Mouse (Mus musculus) hematopoietic stem cell, adult 5-6 weeks (primary cell): Measurements from ENCODE around the gene Vmn1r85. TPM values are rescaled to one million over a fixed set of nuclear protein-coding genes. Genes with fewer than 3 reads are reported as not detected.

Source experiments
- ATAC-seq, 2 experiments: fragments of 125-278 bp in 1 of 2; replicated peaks in 1 of 2; 2 replicates each; pipeline ENCODE4 v1.8.0; 2016 to 2017; ENCODE audit warnings: inconsistent platforms in 2 of 2, mild to moderate bottlenecking in 2 of 2, moderate number of reproducible peaks in 2 of 2, low read depth in 1 of 2, moderate TSS enrichment in 1 of 2; ENCODE audit not compliant: low FRiP score in 2 of 2, poor library complexity in 2 of 2, severe bottlenecking in 2 of 2, insufficient read depth in 1 of 2, low TSS enrichment in 1 of 2
- total RNA-seq: library from RNA; stranded (forward); fragments of 172-1452, 232-1000 nt; gene quantifications from 2 replicates; pipeline ENCODE4 v1.2.3, GENCODE M21; 2017

The Vmn1r85 gene
- not detected in 2 replicates for total RNA-seq

DNA sequence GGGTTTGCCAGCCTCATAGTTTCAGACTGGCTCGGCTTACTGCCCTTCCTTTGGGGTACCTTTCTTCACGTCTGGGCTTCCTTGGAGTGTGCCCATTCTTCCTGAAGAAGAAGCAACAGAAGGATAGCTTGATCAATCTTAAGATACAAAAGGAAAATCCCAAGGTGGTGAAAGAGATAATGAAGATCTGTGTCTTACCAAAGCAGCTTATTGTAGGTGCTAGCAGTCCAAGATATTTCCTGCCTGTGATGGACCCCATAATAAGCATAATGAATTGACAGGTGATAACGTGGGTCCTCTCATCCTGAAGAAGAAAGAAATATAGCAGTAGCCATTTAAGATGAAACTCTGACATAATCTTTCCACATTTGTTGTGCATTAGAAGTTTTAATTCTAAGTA lies at the start of gene Vmn1r85:
TSS of gene Vmn1r85 (minus strand) at position 101 of the 400 bp plus-strand sequence.
- ATAC-seq = no peak

DNA sequence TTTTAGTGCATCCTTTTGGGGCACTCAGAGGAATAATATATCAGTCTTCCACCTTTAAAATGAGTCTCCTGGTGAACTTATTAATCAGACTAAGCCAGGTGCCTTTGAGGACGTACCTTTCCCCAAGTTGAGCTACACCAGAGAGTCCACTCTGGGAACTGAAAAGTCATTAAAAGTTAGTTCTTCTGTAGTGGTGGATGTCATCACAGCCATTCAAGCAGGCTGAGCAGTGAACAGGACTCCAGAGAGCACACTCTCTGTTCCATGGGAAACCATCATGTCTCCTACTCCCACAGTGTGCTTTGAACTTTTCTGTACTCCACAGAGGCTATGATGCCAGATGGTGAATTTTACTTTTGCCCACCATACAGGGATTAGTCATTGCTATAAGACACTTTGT lies 45.1 kb upstream of the Vmn1r85 start, which contains the start of gene Vmn1r87:
TSS of gene Vmn1r87 (minus strand) at position 101 of the 400 bp plus-strand sequence.
- no peak for ATAC-seq

DNA sequence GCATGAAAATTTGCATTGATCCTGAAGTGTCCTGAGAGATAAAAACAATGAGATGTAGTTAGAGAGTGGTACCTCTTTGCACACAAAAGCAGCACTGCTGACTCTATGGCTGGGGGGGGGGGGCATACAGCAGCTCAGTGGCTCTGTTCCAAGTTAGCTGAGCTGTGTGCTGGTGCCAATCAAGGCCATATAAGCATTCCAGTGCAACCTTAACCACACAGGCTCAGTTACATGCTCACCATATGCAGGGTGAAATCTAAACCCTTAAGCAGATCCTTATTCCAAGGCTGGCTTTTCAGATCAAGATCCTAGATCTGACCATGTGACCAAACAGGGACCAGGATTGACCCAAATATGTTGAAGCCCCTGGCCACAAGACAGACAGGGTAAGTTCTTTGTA lies 42.4 kb upstream of the Vmn1r85 start:
- ATAC-seq = no peak

DNA sequence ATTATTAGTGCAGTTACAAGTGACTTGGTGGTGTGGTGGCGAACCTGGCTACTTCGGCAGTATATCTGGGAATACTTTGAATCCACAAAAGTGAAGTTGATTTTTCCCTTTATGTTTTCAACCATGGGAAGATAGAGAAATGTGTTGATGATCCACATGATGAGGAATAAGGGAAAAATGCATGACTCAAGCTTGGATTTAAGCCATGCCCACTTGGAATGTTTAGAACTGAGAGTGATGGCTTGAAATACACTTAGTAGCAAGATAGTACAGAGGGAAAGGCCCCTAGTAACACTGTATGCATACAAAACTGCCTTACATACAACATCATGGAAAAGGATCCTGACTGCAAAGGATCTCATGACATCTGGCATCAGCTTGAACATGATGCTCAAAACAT lies 36.9 kb upstream of the Vmn1r85 start:
- ATAC-seq = no peak

DNA sequence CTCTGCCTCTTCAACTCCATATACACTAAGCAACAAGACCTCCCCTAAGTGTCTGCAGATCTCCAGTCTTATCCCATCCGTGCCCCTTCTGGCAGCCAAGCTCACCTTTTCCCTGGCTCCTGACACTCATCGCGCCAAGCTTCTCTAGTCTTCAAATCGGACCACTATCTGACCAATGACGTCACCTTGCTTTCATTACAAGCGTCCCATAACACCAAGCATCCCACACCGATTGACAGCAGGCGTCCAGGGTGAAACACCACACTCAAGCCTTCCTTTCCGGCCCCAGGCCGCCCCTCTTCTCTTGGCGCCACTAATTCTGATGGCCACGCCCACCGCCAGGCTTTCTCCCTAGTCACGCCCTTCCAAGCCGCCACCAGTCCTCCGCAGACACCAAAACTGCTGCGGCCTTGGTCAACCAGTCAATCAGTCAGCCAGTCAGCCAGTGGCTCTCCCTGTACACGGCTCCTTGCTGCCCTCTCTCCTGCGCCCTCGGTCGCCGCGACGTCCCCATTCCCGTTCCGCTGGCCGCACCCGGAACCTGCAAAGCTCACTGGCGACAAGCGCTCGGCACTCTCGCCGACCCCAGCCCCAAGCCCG lies 28.7 kb upstream of the Vmn1r85 start:
- peak; percentile 92 to 96 for ATAC-seq

DNA sequence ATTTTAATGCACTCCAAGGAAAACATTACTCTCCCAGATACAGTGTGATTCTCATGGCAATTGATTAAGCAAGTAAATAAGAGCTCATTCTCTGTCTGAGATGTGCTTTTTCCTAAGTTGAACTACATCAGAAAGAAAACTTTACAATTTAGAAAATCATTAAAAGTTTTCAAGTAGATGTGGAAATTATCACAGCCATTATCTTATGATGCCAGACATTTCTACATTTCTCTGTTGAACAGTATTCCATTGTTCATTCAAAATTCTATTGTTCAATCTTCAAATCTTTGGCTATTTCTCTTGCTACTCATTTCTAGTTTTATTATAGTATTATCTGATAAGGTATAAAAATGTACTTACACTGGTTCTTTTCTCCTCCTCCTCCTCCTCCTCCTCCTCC lies 24.8 kb upstream of the Vmn1r85 start, which contains the start of gene Vmn1r86:
TSS of gene Vmn1r86 (minus strand) at position 101 of the 400 bp plus-strand sequence.
- ATAC-seq = no peak

DNA sequence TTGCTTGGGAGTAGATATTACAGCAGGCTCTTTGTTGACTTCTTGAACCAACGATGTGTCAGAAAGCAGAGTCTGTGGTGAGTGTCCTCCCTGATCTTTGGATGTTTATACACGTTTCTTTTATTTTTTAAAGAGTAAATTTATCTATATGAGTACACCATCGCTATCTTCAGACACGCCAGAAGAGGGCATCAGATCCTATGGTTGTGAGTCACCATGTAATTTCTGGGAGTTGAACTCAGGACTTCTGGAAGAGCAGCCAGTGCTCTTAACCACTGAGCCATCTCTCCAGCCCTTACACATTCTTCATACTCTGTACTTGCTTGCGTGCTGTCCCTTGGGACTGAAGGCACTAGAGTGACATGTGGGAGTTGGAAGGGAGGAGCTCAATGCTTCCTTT lies 22.7 kb downstream of the Vmn1r85 start:
- ATAC-seq = no peak

DNA sequence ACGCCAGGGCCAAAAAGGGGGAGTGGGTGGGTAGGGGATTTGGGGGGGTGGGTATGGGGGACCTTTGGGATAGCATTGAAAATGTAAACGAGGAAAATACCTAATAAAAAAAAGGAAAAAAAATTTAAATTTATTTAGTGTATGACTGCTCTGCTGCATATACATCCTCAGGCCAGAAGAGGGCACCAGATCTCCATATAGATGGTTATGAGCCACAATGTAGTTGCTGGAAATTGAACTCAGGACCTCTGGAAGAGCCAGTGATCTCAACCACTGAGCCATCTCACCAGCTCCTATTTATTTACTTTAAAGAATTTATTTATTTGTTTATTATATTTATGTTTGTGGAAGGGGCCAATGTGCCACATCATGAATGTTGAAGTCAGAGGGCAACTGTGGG lies 31.6 kb downstream of the Vmn1r85 start:
- 0 out of 4 replicates have a peak, but pooled peaks of 1 of the 2 experiments have one; percentile 32 for ATAC-seq

DNA sequence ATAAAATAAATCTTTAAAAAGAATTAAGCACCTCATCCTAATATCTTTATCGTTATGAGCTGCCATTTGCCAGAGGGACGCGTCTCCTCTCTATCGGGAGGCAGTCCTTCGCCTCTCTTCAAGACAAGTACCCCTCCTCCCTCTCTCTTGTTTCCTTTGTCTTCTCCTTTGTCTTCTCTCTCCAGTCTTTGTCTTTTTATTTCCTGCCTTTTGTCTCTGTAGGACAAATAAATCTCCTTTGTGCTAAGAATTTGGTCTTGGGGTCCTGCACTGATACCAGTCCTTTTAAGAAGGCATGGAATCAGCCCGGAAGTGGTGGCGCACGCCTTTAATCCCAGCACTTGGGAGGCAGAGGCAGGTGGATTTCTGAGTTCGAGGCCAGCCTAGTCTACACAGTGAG lies 35.4 kb downstream of the Vmn1r85 start:
- ATAC-seq = no peak

DNA sequence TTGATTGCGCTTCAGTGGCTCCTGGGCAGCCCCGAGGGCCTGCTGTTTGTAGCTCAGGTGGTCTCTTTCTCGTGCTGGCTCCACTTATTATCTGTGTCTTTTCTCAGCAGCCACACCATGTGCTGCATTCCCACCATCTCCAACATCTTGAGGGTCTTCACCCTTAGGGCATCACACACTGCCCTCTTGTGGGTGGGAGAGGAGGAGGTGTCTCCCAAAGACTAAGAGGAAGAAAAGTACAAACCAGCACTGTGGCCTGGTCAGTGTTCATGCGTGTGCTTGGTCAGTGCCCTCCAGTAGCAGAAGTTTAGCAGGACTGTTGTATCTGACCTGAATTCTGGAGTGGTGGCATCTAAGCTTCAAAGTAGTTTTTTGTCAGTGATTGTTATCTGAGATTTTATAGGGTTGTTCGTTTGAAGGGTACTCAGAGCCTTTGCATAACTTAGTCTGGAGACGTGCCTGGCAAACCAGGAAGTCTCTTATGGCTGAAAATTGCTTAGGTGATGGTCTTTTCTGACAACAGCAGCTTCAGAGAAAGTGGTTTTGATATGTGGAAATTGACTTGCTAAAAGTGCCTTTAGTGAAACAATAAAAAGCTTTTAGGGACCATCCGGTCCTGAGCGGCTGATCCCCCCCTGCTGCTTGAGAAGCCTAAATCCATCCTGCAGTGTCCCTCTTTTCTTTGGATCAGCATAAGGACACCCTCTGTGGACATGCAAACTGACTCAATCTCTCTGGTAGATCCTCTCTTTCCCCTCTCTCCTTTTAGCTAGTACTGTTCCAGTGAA lies 37.9 kb downstream of the Vmn1r85 start:
- no peak for ATAC-seq

DNA sequence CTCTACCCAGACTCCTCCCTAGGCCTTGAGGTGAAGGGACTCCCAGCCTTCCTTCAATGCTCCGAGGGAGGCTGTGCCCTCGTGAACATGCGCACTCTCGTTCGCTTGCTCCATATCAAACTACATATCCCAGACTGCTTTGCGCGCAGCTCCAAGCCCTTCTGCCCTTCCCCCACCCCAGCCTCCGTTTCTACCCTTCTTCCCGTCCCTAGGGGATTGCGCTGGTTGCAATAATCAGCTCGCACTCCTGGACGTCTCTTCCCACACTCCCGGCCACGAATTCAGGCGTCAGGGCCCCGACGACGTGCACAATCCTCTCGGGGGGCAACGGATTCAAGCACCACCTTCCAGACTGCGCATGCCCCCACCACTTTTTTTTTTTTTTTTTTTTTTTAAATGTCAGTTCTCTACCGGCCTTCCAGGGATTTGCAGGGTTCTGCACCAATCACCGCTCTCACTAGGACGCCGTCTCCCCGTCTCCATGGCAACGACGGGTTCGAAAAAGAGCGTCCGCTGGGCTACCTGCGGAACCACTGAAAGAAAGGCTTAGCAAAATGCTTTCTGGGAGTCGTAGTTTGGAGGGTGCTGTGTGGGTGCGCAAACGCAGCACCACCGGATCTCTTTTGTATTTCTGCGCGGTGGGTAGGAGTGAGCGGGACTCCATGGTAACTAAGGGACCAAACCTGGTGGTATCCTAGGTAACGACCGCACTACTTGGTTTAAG lies 40.5 kb downstream of the Vmn1r85 start, which contains the start of gene Mzf1:
TSS of gene Mzf1 (minus strand) at position 478 of the 724 bp plus-strand sequence.
- ATAC-seq = peak; percentile 88 to 94

DNA sequence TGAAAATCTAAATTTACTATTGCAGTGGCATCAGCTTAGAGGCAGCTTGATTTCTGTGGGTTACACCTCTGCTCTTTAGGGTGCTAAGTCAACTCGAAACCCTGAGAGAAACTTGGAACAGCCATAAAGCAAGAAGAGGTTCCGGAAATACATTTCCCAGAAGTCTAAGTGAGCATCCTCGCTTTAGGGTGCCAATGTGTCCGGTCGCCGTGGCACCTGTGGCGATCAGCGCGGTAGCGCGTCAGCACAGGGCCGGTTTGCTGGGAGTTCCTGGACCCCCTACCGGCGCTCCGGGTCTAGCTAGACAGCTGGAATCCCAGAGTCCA lies 41.0 kb downstream of the Vmn1r85 start:
- ATAC-seq = no peak; a peak in 1 of 4 replicates

DNA sequence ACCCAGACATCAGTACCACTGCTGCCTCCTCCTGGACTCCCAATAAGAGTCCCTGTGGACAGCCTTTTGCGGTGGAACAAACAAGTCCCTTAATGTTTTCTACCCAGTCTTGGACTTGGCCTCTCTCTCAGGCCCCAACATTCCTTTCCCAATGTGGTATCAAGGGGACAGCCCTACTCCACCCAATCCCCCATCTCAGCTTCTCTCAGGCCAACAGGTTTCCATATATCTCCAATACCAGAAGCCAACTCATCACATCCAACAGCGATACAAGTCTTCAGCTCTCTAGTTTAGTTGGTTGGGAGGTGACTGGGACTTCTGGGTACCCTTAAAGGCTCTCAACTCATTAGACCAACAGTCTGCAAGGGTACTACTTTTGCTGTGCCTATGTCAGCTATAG lies 41.5 kb downstream of the Vmn1r85 start:
- no peak for ATAC-seq

DNA sequence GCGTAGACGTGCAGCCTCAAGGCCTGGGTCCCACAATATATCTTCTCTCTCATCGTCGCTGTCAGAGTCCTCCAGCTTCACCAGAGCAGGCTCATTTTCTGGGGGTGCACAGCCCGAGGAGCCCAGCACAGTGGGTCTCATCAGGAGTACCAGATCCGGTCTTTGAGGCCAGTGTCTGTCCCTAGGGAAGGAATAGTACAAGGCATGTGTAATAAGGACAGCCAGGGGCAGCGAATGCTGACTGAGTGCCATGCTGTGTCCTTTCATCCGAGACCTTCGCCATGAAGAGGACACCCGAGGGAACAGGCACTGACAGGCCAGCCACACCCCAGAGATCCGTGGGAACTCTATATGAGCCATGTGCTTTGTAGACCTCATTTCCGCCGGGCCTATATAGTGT lies 42.0 kb downstream of the Vmn1r85 start:
- ATAC-seq = no peak

DNA sequence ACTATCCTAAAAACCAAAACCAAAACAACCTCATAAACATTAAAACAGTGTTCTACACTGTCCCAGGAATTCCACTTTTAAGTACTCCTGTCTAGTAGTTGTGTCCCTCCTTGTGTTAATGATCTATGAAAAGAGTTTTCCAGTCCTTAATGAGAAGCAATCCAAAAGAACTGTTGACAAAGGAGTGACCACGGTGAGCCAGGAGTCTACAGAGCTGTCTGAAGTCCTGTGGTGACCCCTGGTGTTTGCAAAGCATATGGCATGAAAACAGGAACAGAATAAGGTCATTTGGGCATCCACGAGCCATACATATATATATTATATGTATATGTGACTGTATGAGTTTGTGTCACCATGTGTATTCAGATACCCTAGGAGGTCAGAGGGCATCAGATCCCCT lies 48.9 kb downstream of the Vmn1r85 start:
- peak; percentile 81 to 91 for ATAC-seq

DNA sequence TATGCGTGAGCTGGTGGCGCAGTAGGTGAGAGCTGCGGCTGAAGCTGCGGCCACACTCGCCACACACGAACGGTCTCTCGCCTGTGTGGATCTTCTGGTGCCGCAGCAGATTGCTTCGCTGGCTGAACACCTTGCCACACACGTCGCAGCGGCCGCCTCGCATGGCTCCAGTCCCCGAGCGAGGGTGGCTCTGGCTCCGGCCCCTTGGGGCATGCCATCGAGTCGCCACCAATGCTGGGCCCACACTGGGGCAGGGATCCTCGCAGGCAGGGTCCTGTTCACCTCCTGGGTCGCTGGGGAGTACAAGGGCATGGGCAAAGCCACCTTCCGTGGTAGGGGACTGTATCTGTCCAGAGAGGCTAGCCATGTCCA lies 50.7 kb downstream of the Vmn1r85 start:
- no peak; a peak in 1 of 4 replicates for ATAC-seq

DNA sequence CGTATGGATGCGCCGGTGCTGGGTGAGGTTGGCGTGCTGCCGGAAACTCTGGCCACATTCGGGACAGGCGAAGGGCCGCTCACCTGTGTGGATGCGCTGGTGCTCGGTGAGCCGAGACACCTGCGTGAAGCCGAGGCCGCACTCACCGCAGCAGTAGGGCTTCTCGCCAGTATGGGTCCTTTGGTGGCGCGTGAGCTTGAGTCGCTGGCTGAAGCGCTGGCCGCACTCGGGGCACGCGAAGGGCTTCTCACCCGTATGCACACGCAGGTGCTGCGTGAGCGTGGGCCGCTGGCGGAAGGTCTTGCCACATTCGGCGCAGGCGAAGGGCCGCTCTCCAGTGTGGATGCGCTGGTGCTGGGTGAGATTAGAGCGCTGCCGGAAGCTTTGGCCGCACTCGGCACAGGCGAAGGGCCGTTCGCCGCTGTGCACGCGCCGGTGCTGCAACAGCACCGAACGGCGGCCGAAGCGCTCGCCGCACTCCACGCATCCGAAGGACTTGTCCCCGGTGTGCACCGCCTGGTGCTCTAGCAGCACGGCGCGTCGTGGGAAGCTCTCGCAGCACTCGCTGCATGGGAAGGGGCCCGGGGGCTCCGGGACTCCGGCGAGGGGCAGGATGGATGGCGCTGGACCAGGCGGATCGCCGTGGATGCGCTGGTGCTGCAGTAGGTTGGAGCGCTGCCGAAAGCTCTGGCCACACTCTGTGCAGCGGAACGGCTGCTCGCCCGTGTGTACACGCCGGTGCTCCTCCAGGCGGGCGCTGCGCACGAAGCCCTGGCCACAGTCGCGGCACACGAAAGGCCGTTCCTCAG lies 51.3 kb downstream of the Vmn1r85 start:
- ATAC-seq = peak; percentile 14 to 22; a peak in 1 of 4 replicates

DNA sequence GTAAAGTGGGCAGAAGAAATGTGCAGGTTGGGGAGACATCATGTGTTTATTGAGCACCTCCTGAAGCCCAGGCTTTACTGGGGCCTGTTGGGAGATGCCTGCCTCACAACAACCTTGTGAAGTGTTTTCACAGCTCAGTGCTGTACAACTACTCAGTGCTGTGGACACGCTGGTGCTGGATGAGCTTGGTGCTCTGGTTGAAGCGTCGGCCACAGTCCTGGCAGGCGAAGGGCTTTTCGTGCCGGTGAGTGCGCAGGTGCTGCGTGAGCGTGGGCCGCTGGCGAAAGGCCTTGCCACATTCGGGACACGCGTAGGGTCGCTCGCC lies 51.9 kb downstream of the Vmn1r85 start:
- ATAC-seq = no peak
